Mouse (Mus musculus) heart, postnatal 10 days (tissue): ENCODE measurements around the gene Bnc2. TPM values are rescaled to one million over a fixed set of nuclear protein-coding genes. Genes with fewer than 3 reads are reported as not detected.
A peak's percentile ranks its signal among the peaks of the same experiment; 100 is the strongest.

Experiments
- DNase-seq, 2 experiments: peaks; one replicate each; pipeline ENCODE4 v3.0.0; 2021
- intact Hi-C: fragments of 180-260 bp; cut with DNase I; formaldehyde crosslinking; loops from one replicate; pipeline ENCODE4 v1.15.1; 2025
- total RNA-seq, 2 experiments: library from RNA; stranded (reverse); gene quantifications; 2 replicates each; pipeline ENCODE4 v1.2.3; 2021

The Bnc2 gene
- total RNA-seq, 2 experiments from 2014 or later, result 3.3 to 3.7 TPM

DNA sequence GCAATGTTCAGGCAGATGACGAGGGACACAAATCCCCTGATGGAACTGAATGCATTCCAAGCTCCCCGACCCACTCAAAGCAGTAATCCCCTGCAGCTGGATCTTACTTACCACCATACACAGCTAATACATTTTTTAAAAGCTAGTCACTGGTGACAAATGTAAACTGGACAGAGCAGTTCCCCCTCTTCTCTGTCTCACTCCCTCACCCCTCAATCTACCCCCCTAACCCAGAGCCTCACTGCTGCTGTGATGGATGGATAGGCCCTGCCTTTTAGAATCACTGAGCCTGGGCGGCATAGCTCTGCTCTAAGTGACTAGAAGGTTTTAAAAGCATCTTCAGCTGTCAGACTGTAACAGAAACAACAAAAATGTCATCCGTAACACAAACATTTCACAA is 40.3 kb downstream of the Bnc2 start:
- no peak for DNase-seq
- intact Hi-C loops, result no loop called here

DNA sequence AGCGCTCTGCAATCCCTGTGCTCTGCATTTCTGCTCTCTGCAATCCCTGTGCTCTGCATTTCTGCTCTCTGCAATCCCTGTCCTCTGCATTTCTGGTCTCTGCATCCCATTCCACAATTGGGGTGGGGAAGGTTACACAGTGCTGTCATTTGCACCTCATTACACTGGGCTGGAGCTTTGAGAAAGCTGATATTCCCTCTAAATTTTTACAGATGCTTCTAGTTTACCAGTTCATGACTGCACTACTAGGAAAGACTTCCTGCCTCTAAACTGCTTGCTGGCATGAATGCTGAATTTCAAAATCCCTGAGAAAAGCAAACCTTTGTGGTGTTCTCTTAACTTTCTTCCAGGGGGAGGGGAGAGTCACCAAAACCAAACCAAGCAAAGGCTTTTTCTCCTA is 41.1 kb downstream of the Bnc2 start:
- no peak for DNase-seq
- intact Hi-C loops, result no loop called here

DNA sequence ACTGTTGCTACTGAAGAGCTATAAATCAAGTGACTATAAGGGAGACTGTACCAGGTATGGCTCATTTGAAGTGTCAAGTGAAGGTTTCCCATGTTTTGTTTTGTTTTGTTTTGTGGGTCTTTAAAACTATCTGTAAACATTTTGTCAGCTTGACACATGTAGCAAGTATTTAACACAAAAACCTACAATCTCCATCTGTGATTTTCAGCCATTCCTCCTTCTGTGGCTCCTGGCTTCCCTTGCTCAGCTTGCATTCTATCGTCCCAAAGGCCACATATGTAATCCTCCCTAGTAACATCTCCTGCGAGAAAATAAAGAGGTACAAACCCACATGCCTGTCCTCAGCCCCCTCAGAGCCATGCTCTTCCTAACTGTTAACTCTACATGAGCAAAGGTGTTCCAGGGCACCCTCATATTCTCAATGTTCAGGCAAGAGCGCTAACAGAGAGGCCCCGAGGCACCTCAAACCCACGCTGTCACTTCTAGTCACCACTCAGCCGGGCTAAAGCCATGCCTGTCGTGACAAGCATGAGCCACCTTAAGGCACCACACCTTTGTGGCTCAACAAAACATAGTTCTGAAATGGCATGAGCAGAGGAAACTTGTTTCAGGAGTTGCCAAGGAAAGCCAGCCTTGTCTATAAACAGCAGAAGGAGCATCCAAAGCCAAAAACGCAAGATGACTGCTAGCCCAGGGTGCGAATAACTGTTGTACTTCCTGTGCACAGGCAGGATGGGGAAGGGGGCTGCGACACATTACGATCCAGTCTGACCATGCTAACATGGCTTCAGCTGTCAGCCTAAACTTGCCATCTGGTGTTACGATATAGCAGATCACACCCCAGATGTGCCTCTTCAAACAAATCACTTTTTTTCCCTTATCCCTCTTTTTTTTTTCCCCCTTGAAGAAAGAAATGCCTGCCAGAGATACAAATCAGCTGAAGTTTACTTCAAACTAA is 42.0 kb downstream of the Bnc2 start:
- intact Hi-C loops, result no loop called here
- no peak for DNase-seq

- intact Hi-C loops, result no loop called here
- DNase-seq, result no peak
Observed at GRCm38 (mm10) chr4:84627616-84628015, 47.5 kb downstream of the Bnc2 start.

- intact Hi-C loops, result no loop called here
- no peak for DNase-seq
Observed at GRCm38 (mm10) chr4:84623312-84623711, 51.8 kb downstream of the Bnc2 start.

DNA sequence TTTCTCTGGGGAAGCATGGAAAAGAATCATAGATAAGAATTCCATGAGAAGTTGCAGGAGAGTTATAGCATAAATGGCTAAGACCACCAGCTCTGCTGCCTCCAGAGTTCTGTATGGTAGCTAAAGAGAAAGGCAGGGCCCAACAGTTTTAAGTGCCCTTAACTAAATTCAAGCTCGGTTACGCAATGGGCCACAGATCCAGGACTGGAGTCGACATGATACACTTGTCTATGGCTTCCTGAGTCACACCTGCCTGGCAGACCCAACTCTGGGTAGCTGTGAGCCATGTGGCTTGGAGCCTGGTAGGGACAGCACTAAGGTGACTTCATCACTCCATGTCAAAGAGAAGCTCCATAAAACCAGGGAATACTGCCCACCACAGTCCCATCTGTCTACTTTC is 53.3 kb downstream of the Bnc2 start:
- intact Hi-C loops, result no loop called here
- no peak for DNase-seq

GRCm38 (mm10) chr4:84609861-84610260 is 65.2 kb downstream of the Bnc2 start:
- no peak for DNase-seq
- intact Hi-C loops, result no loop called here

DNA sequence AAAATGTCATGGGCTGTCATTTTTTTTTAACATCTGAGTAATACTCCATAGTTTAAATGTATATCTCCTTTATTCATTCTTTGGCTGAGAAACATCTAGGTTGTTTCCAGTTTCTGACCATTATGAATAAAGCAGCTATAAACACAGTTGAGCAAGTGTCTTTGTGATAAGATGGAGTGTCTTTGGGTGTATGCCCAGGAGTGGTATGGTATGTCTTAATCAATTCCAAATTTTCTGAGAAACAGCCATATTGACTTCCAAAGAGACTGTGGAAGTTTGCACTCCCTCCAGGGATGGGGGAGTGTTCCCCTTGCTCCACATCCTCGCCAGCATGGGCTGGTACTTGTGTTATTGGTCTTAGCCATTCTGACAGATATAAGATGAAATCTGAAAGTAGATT is 70.6 kb downstream of the Bnc2 start:
- intact Hi-C loops, result no loop called here
- no peak for DNase-seq

DNA sequence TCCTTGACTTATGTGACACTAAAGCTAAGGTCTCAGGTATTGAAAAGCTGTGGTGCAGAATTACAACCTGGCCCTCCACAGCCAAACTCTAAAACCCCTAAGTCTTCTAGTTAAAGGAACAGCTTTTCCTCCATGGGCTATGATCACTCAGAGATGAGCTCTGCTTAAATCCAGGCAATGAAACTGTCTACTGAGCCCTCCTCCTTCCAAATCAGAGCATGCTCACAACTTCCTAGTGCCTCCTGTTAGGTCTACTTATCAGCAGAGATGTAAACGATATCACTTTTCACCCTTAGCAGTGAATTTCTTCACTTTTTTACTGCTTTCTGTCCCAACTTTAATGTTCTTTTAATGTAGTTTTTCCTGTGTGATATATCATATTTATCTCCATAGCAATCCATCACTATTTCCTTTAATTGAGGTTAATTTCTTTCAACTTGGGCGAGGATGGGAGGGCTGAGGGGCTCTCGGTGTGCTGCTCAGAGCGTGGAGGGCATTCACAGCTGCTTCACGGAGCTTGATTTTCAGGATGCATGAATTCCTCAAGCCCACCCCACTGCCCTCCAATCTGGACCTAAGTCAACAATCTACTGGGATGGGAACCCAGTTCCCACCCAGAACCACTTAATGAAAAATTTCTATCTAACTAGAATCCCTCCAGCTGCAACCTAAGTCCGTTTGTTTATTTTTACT is 94.7 kb downstream of the Bnc2 start:
- DNase-seq, result no peak
- intact Hi-C loops, result no loop called here

GRCm38 (mm10) chr4:84578296-84578695 is 96.8 kb downstream of the Bnc2 start:
- DNase-seq, result no peak
- intact Hi-C loops, result no loop called here

- intact Hi-C loops, result no loop called here
Observed at GRCm38 (mm10) chr4:84566123-84566522, 109.0 kb downstream of the Bnc2 start.

GRCm38 (mm10) chr4:84545204-84545871 is 129.7 kb downstream of the Bnc2 start:
- peak; percentile 76 to 82 for DNase-seq
- intact Hi-C loops, result loop anchor here (5.0 kb wide), 1 partner anchor 132 kb away; the partner anchor contains the start of gene Bnc2

More at GRCm38 (mm10) chr4:84566123-84566522, 109.0 kb downstream of the Bnc2 start:
- no peak for DNase-seq

DNA sequence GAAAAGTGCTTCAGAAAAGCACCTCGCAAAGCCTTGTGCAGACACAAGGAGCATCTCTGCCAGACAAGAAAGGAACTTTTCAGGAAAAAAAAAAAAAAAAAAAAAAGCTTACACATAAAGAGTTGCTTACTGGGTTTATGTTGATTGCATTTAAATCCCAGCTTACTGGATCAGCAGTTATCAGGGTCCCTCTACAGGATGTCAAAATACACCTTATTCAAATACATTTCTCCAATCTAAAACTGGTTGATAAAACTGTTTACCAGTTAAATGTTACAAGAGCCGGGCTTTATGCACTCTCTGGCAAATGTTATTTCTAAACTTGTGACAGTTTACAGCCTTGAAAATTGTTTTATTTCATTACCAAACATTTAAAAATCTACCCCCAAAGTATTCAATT is 130.4 kb downstream of the Bnc2 start:
- intact Hi-C loops, result loop anchor here (5.0 kb wide), 1 partner anchor 133 kb away; the partner anchor contains the start of gene Bnc2
- DNase-seq, result no peak

- peak; percentile 22 to 36 for DNase-seq
- intact Hi-C loops, result no loop called here
Observed at GRCm38 (mm10) chr4:84540531-84540930, 134.5 kb downstream of the Bnc2 start.

DNA sequence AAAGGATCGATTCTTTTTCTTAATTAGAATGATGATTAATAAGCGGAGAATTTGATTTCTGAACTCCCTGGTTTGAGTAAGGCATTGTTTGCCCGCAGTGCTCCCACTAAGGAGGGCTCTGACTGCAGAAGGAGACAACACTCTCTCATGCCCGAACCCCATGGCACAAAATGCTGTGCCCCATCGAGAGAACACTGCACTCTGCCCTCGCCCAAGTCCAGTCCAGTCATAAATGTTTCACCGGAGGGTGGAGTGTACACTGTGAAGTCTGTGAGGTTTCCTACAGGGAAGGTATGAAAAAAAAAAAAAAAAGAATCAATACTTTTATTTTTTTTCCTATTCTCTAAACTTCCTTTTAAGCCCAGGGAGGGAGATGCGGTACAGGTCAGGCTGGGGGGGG is 135.7 kb downstream of the Bnc2 start:
- intact Hi-C loops, result no loop called here
- DNase-seq, result no peak

GRCm38 (mm10) chr4:84528886-84529789 is 145.9 kb downstream of the Bnc2 start:
- DNase-seq, result no peak
- intact Hi-C loops, result no loop called here

DNA sequence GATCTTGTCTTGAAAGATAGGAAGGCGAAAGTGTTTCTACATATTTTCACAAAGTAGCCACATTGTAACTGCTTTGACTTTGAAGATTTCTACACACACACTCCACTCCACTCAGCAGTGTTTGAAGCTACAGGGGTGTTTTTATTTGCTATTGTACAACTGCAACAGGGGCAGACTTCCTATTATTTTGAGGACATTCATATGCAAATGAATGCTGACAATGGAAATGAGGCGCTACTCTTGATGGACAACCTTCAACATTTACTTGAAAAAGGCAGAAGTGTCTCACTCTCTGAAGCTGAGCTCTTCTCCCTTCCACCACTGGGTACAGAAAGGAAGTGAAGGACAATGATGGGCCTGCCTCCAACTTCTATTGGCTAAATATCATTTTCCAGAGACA is 146.7 kb downstream of the Bnc2 start:
- DNase-seq, result no peak
- intact Hi-C loops, result no loop called here

DNA sequence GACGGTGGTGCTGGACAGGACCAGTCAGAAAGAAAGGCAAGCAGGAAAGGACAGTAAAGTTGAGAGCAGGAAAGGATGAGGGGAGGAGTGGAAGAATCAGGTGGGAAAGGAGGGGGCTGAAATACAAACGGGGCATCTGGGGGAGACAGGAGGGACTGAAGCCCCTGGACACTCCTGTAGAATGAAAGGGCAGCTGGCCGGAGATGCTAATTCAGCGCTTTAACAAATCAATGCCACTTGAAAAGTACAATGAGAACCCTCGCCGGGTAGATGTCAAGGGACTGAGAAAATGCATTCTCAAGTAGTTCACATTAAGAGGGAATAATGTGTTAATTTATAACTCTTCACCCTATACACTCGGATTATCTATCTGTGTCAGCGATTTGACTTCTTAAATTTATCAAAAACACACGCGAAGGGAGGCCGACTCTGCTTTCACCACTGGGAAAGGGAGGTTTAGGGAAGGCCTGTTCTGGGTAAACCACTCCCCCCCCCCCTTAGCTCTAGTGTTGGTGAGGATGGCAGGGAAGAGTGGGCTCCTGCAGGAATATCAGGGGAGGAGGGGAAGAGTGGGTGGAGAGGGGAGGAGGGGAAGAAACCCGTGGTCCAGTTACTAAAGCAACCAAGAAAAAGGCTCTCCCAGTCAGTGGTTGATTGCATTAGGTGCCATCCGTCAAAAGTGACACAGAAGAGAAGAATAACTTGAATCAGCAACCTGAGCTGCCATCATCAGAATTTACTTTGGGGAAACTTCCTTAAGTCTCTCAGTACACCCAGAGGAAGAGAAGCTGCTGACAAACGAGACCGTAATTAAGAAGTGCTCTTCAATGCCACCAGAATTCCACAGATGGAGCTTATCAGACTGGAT is 147.8 kb downstream of the Bnc2 start:
- no peak for DNase-seq
- intact Hi-C loops, result no loop called here

GRCm38 (mm10) chr4:84523651-84524221 is 151.3 kb downstream of the Bnc2 start:
- intact Hi-C loops, result no loop called here
- DNase-seq, result peak; percentile 48 to 65
